Mouse (Mus musculus): ENCODE measurements around the gene Mpeg1. TPM values are rescaled to one million over a fixed set of nuclear protein-coding genes. Genes with fewer than 3 reads are reported as not detected.

Mpeg1 gene
- polyA plus RNA-seq, 1 experiment from 2014 or later, result 0.55 TPM

- H3K27ac ChIP-seq, result no peak overlapping the region
- 50% methylated on average over 1 of the region's 1 CpGs for WGBS
- H3K4me1 ChIP-seq, result peaks cover 62% of the 10 kb centered on the region
These were observed 38.4 kb downstream of the Mpeg1 start for GRCm38 (mm10) chr19:12498941-12499340.

GRCm38 (mm10) chr19:12499485-12499884 lies 38.9 kb downstream of the Mpeg1 start:
- Histone ChIP-seq H3K9ac (peak overlapping the region; percentile 91), H3K4me1 (peaks cover 57% of the 10 kb centered on the region), H3K4me3 (replicated peaks) (peak overlapping the region; percentile 87), H3K36me3 (replicated peaks) (peaks cover 17% of the 10 kb centered on the region), H3K9me3 (no peaks in the 10 kb centered on the region), H3K4me2 (peak overlapping the region; percentile 81), H3K27me3 (no peaks in the 10 kb centered on the region), H3K27ac (peak overlapping the region; percentile 95)
- 0% methylated on average over 2 of the region's 2 CpGs for WGBS
- no peak for ATAC-seq (ENCODE audit: low FRiP score)

More at GRCm38 (mm10) chr19:12498941-12499340, 38.4 kb downstream of the Mpeg1 start:
- Histone ChIP-seq H3K4me3 (replicated peaks) (peak overlapping the region; percentile 87), H3K27me3 (no peaks in the 10 kb centered on the region), H3K9me3 (no peaks in the 10 kb centered on the region), H3K4me2 (peak overlapping the region; percentile 81), H3K36me3 (replicated peaks) (peaks cover 17% of the 10 kb centered on the region), H3K9ac (peak overlapping the region; percentile 91)
- ATAC-seq (ENCODE audit: low FRiP score), result no peak

- peak overlapping the region; percentile 95 for H3K27ac ChIP-seq
- H3K27me3 ChIP-seq, result no peaks in the 10 kb centered on the region
- peak overlapping the region; percentile 87 for H3K4me3 ChIP-seq (replicated peaks)
- WGBS, result 0% methylated on average over 3 of the region's 3 CpGs
- peaks cover 17% of the 10 kb centered on the region for H3K36me3 ChIP-seq (replicated peaks)
- ATAC-seq (ENCODE audit: low FRiP score), result peak; percentile 42; the same call in 1 of the 2 replicates
- peak overlapping the region; percentile 91 for H3K9ac ChIP-seq
- peaks cover 50% of the 10 kb centered on the region for H3K4me1 ChIP-seq
- peak overlapping the region; percentile 81 for H3K4me2 ChIP-seq
- no peaks in the 10 kb centered on the region for H3K9me3 ChIP-seq
These were observed 39.5 kb downstream of the Mpeg1 start for GRCm38 (mm10) chr19:12500124-12500523.

- Histone ChIP-seq H3K4me2 (peak overlapping the region; percentile 81), H3K9ac (peak overlapping the region; percentile 91), H3K4me1 (peaks cover 43% of the 10 kb centered on the region), H3K27ac (peak overlapping the region; percentile 95), H3K36me3 (replicated peaks) (peaks cover 15% of the 10 kb centered on the region), H3K4me3 (replicated peaks) (peak overlapping the region; percentile 87), H3K27me3 (no peaks in the 10 kb centered on the region), H3K9me3 (no peaks in the 10 kb centered on the region)
- peak; percentile 67 for ATAC-seq (ENCODE audit: low FRiP score)
- WGBS, result under 1% methylated on average over 33 of the region's 38 CpGs
These were observed 40.3 kb downstream of the Mpeg1 start for GRCm38 (mm10) chr19:12500881-12501311.

GRCm38 (mm10) chr19:12501370-12502347 lies 41.1 kb downstream of the Mpeg1 start, which contains the start of gene Dtx4:
Gene Dtx4, minus strand, starts transcription at chr19:12501454.
- no peaks in the 10 kb centered on the region for H3K9me3 ChIP-seq
- H3K9ac ChIP-seq, result peak within 1 kb of the TSS; percentile 91
- peaks cover 10% of the 10 kb centered on the region for H3K36me3 ChIP-seq (replicated peaks)
- H3K4me3 ChIP-seq (replicated peaks), result peak within 1 kb of the TSS; percentile 87
- H3K27ac ChIP-seq, result peak within 1 kb of the TSS; percentile 95
- WGBS, result under 1% methylated on average over 72 of the region's 80 CpGs
- ATAC-seq (ENCODE audit: low FRiP score), result peak; percentile 93
- peak within 1 kb of the TSS; percentile 81 for H3K4me2 ChIP-seq
- H3K4me1 ChIP-seq, result peaks cover 39% of the 10 kb centered on the region
- H3K27me3 ChIP-seq, result no peaks in the 10 kb centered on the region

- no peaks in the 10 kb centered on the region for H3K36me3 ChIP-seq (replicated peaks)
- no peak overlapping the region for H3K4me2 ChIP-seq
- no peak overlapping the region for H3K4me3 ChIP-seq (replicated peaks)
- no peak for ATAC-seq (ENCODE audit: low FRiP score)
- H3K27me3 ChIP-seq, result no peaks in the 10 kb centered on the region
- no peak overlapping the region for H3K9ac ChIP-seq
- H3K27ac ChIP-seq, result no peak overlapping the region
- 89% methylated on average over 7 of the region's 7 CpGs for WGBS
- H3K9me3 ChIP-seq, result no peaks in the 10 kb centered on the region
- H3K4me1 ChIP-seq, result peaks cover 31% of the 10 kb centered on the region
These were observed 42.2 kb downstream of the Mpeg1 start for GRCm38 (mm10) chr19:12502756-12503155.

- no peak for ATAC-seq (ENCODE audit: low FRiP score)
- Histone ChIP-seq H3K9me3 (no peaks in the 10 kb centered on the region), H3K36me3 (replicated peaks) (no peaks in the 10 kb centered on the region), H3K4me1 (no peaks in the 10 kb centered on the region), H3K4me3 (replicated peaks) (no peak overlapping the region), H3K27me3 (no peaks in the 10 kb centered on the region), H3K27ac (no peak overlapping the region), H3K4me2 (no peak overlapping the region), H3K9ac (no peak overlapping the region)
These were observed 54.0 kb downstream of the Mpeg1 start for GRCm38 (mm10) chr19:12514621-12515020.

Other genes starting within 250 kb of the Mpeg1 start
- not detected in 2 replicates for gene Olfr1432, start 228.2 kb upstream of the Mpeg1 start, polyA plus RNA-seq (2016; fragmentation: Nextera tagmentation; extraction: Ambion mirVana)
- gene Olfr262, start 219.1 kb upstream of the Mpeg1 start, polyA plus RNA-seq (2016; fragmentation: Nextera tagmentation; extraction: Ambion mirVana), result not detected in 2 replicates
- not detected in 2 replicates for gene Olfr235, start 199.7 kb upstream of the Mpeg1 start, polyA plus RNA-seq (2016; fragmentation: Nextera tagmentation; extraction: Ambion mirVana)
- gene Olfr1434, start 180.9 kb upstream of the Mpeg1 start, polyA plus RNA-seq (2016; fragmentation: Nextera tagmentation; extraction: Ambion mirVana), result not detected in 2 replicates
- not detected in 2 replicates for gene Olfr1436, start 161.6 kb upstream of the Mpeg1 start, polyA plus RNA-seq (2016; fragmentation: Nextera tagmentation; extraction: Ambion mirVana)
- gene Olfr1437, start 135.7 kb upstream of the Mpeg1 start, polyA plus RNA-seq (2016; fragmentation: Nextera tagmentation; extraction: Ambion mirVana), result not detected in 2 replicates
- not detected in 2 replicates for gene Olfr1438-ps1, start 124.9 kb upstream of the Mpeg1 start, polyA plus RNA-seq (2016; fragmentation: Nextera tagmentation; extraction: Ambion mirVana)
- not detected in 2 replicates for gene Olfr1440, start 73.5 kb upstream of the Mpeg1 start, polyA plus RNA-seq (2016; fragmentation: Nextera tagmentation; extraction: Ambion mirVana)
- gene Olfr1441, start 43.3 kb upstream of the Mpeg1 start, polyA plus RNA-seq (2016; fragmentation: Nextera tagmentation; extraction: Ambion mirVana), result not detected in 2 replicates
- not detected in 2 replicates for gene Pfpl, start 32.9 kb upstream of the Mpeg1 start, polyA plus RNA-seq (2016; fragmentation: Nextera tagmentation; extraction: Ambion mirVana)
- gene Dtx4, start 40.7 kb downstream of the Mpeg1 start, polyA plus RNA-seq (2016; fragmentation: Nextera tagmentation; extraction: Ambion mirVana), result 34.2 and 37.4 TPM in 2 replicates
- 17.9 and 18.4 TPM in 2 replicates for gene Fam111a, start 85.0 kb downstream of the Mpeg1 start, polyA plus RNA-seq (2016; fragmentation: Nextera tagmentation; extraction: Ambion mirVana)
- not detected in 2 replicates for gene Gm4952, start 139.2 kb downstream of the Mpeg1 start, polyA plus RNA-seq (2016; fragmentation: Nextera tagmentation; extraction: Ambion mirVana)
- gene Glyat, start 172.5 kb downstream of the Mpeg1 start, polyA plus RNA-seq (2016; fragmentation: Nextera tagmentation; extraction: Ambion mirVana), result not detected in 2 replicates
- not detected in 2 replicates for gene Olfr1442, start 209.7 kb downstream of the Mpeg1 start, polyA plus RNA-seq (2016; fragmentation: Nextera tagmentation; extraction: Ambion mirVana)
- gene Olfr1443, start 217.3 kb downstream of the Mpeg1 start, polyA plus RNA-seq (2016; fragmentation: Nextera tagmentation; extraction: Ambion mirVana), result not detected in 2 replicates
- not detected in 2 replicates for gene Keg1, start 235.0 kb downstream of the Mpeg1 start, polyA plus RNA-seq (2016; fragmentation: Nextera tagmentation; extraction: Ambion mirVana)